Mouse (Mus musculus): Measurements from ENCODE around the gene Aff4. TPM values are rescaled to one million over a fixed set of nuclear protein-coding genes. Genes with fewer than 3 reads are reported as not detected.

The Aff4 gene
- polyA plus RNA-seq, 1 experiment from 2014 or later, result 53.4 TPM

DNA sequence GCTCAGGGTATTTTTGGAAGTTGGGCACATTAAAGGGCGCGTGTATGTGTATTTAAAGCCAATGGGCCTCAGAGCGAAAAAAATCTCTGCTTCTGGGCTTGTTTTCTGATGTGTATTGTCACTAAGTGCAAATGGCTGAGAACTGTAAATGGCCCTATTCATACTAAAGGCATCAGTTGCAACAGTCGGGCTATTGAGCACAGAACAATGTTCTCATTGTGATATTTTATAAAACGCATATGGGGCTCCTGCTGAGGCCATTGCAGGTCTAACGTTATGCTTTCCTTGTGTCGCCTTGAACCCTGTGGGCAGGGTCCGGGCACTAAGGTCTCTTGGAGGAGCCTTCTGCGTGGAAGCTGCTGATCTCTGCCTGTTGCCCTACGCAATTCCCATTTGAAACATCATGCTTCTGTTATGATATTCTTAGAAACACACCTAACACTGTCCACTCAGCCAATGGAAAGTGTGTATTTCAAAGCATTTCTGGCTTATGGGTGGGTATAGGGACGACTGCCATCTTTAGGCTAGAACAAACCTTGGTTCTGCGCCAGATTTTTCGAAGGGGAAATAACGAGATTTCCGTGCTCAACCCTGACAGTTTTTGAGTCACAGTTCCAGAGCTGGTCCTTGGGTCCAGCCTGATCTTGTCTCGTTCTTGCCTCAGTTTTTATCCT, 118.8 kb downstream of the Aff4 start:
- H3K9me3 ChIP-seq, result no peaks in the 10 kb centered on the region
- no peak for ATAC-seq (ENCODE audit: borderline replicate concordance, extremely low read depth, low FRiP score, low TSS enrichment)
- peak overlapping the region; percentile 43 for H3K4me2 ChIP-seq
- no peaks in the 10 kb centered on the region for H3K36me3 ChIP-seq
- H3K4me1 ChIP-seq, result peaks cover 13% of the 10 kb centered on the region
- 33% methylated on average over 16 of the region's 16 CpGs for WGBS
- H3K27me3 ChIP-seq, result peaks cover 76% of the 10 kb centered on the region
- no peak overlapping the region for H3K4me3 ChIP-seq
- H3K9ac ChIP-seq, result no peak overlapping the region
- no peak overlapping the region for H3K27ac ChIP-seq

DNA sequence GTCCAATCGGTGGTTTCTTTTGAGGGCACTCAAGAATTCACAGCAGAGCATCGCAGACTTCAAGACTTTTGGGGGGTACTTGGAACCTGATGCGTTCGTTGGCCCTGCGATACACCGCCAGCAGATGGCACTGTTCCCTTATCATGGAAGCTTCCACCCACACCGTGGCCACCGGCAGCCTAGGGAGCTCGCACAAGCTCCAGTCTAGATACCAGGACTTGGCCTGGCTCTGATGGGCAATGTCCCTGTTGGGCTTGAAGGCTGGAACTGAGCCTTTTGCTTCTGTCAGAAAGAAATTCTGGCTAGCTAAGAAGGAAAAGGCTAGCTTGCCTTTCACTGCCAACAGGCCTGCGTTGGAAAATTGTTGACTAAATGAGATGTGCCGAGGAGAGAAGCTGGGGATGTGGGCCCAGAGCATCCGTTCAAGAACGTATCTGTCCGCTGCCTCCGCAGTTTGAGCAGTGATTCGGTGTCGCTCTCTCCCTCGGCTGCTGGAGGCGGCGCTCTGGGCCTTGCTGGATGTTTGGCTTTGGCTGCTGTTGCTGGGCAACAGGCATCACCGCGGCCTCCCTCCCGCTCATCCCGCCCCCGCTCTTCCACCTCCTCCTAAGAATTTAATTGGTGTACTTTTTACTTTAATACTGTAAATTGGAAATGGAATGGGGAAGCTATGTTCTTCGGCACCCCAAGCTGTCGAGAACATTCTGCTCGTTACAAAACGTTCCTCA, 119.5 kb downstream of the Aff4 start, which contains the start of gene Gm9837:
Gm9837 (minus strand) TSS at position 512 of the 728 bp plus-strand sequence.
- Histone ChIP-seq H3K4me2 (peak within 1 kb of the TSS; percentile 43), H3K27me3 (peaks cover 76% of the 10 kb centered on the region), H3K9me3 (no peaks in the 10 kb centered on the region), H3K9ac (no peak within 1 kb of the TSS), H3K4me1 (peaks cover 13% of the 10 kb centered on the region), H3K27ac (no peak within 1 kb of the TSS), H3K4me3 (no peak within 1 kb of the TSS), H3K36me3 (no peaks in the 10 kb centered on the region)
- 3% methylated on average over 29 of the region's 29 CpGs for whole genome bisulfite sequencing
- ATAC-seq (ENCODE audit: borderline replicate concordance, extremely low read depth, low FRiP score, low TSS enrichment), result peak; percentile 54; the same call in 1 of the 2 replicates

Small RNAs within 50 kb of the gene (microRNA-seq; reads per million reads assigned to microRNA genes)
- gene Mir6920, result not detected

Other genes starting within 250 kb of the Aff4 start
- gene Hspa4, start 50.4 kb upstream of the Aff4 start, polyA plus RNA-seq (2015; fragmentation: Nextera tagmentation; extraction: Ambion mirVana), result 88.8 and 91.2 TPM in 2 replicates
- 17.6 and 21.7 TPM in 2 replicates for gene Zcchc10, start 26.2 kb upstream of the Aff4 start, polyA plus RNA-seq (2015; fragmentation: Nextera tagmentation; extraction: Ambion mirVana)
- gene Leap2, start 72.3 kb downstream of the Aff4 start, polyA plus RNA-seq (2015; fragmentation: Nextera tagmentation; extraction: Ambion mirVana), result 0.34 TPM in 1 of 2 replicates, not detected in the other
- gene Uqcrq, start 80.0 kb downstream of the Aff4 start, polyA plus RNA-seq (2015; fragmentation: Nextera tagmentation; extraction: Ambion mirVana), result 468 and 484 TPM in 2 replicates
- gene Gdf9, start 80.2 kb downstream of the Aff4 start, polyA plus RNA-seq (2015; fragmentation: Nextera tagmentation; extraction: Ambion mirVana), result 1.7 TPM in 2 replicates
- gene Gm10447, start 106.3 kb downstream of the Aff4 start, polyA plus RNA-seq (2015; fragmentation: Nextera tagmentation; extraction: Ambion mirVana), result not detected in 2 replicates
- gene Shroom1, start 106.4 kb downstream of the Aff4 start, polyA plus RNA-seq (2015; fragmentation: Nextera tagmentation; extraction: Ambion mirVana), result 1.8 and 2.4 TPM in 2 replicates
- not detected in 2 replicates for gene Gm9837, start 119.6 kb downstream of the Aff4 start, polyA plus RNA-seq (2015; fragmentation: Nextera tagmentation; extraction: Ambion mirVana)
- not detected in 2 replicates for gene Gm9945, start 129.3 kb downstream of the Aff4 start, polyA plus RNA-seq (2015; fragmentation: Nextera tagmentation; extraction: Ambion mirVana)
- 0.06 and 0.24 TPM in 2 replicates for gene Sowaha, start 129.4 kb downstream of the Aff4 start, polyA plus RNA-seq (2015; fragmentation: Nextera tagmentation; extraction: Ambion mirVana)
- gene Sept8, start 168.4 kb downstream of the Aff4 start, polyA plus RNA-seq (2015; fragmentation: Nextera tagmentation; extraction: Ambion mirVana), result 24.3 and 25.1 TPM in 2 replicates
- 61.6 and 65.7 TPM in 2 replicates for gene Kif3a, start 216.5 kb downstream of the Aff4 start, polyA plus RNA-seq (2015; fragmentation: Nextera tagmentation; extraction: Ambion mirVana)

All from lung, embryonic 15.5 days (tissue).